Mouse (Mus musculus): ENCODE data around the gene Ncoa7. TPM values are rescaled to one million over a fixed set of nuclear protein-coding genes. Genes with fewer than 3 reads are reported as not detected.

Gene Ncoa7
- 10 to 100 TPM; 15.8 to 16.2 TPM for total RNA-seq (2023)

GRCm38 (mm10) chr10:30802681-30803586, at the start of gene Ncoa7:
Ncoa7 (minus strand) TSS chr10:30803326.

GRCm38 (mm10) chr10:30842643-30843437, 39.7 kb upstream of the Ncoa7 start, which contains the start of gene Hey2:
Hey2 (minus strand) TSS chr10:30842801.

GRCm38 (mm10) chr10:30629513-30629912, 173.6 kb downstream of the Ncoa7 start, which contains the start of gene Hint3:
Hint3 (minus strand) TSS chr10:30629632.

GRCm38 (mm10) chr10:30600542-30600966, 202.6 kb downstream of the Ncoa7 start, which contains the start of gene Trmt11:
Trmt11 (minus strand) TSS chr10:30600749.

Other genes starting within 250 kb of the Ncoa7 start
- gene Trmt11, start 202.6 kb downstream of the Ncoa7 start, total RNA-seq (2023), result 1 to 10 TPM; 4.2 to 4.4 TPM
- gene Hint3, start 173.7 kb downstream of the Ncoa7 start, total RNA-seq (2023), result 1 to 10 TPM; 6.8 to 8.7 TPM
- not detected for gene Hey2, start 39.5 kb upstream of the Ncoa7 start, total RNA-seq (2023)

Data from neutrophil, adult 83 days (primary cell).